Mouse (Mus musculus) ES-E14 (cell line): ENCODE data around the gene Susd3. TPM values are rescaled to one million over a fixed set of nuclear protein-coding genes. Genes with fewer than 3 reads are reported as not detected.

ENCODE experiments used
- DNase-seq: peaks from one replicate; pipeline ENCODE4 v3.0.0-alpha.2; 2013; ENCODE audit warnings: low read depth, low spot score
- H3K27ac ChIP-seq: 2 replicates; pipeline ENCODE4 v1.5.1; 2012; ENCODE audit warnings: low read depth, mild to moderate bottlenecking, low read length, moderate library complexity, mixed read lengths; ENCODE audit not compliant: poor library complexity, insufficient read depth, severe bottlenecking
- H3K36me3 ChIP-seq: 2 replicates; pipeline ENCODE4 v1.6.1; 2012; ENCODE audit warnings: mild to moderate bottlenecking, low read length, moderate library complexity, mixed read lengths; ENCODE audit not compliant: control insufficient read depth, poor library complexity, insufficient read depth, severe bottlenecking
- H3K4me1 ChIP-seq, 2 experiments: fragments of 150-350 bp in 1 of 2; sonication (generic) in 1 of 2; 2 replicates each; pipeline ENCODE4 v1.6.1; 2012; ENCODE audit warnings: low read length in 2 of 2, mild to moderate bottlenecking in 1 of 2, mixed read lengths in 1 of 2; ENCODE audit not compliant: control insufficient read depth in 2 of 2, insufficient read depth in 2 of 2, poor library complexity in 1 of 2
- H3K4me3 ChIP-seq, 2 experiments: fragments of 150-350 bp in 1 of 2; sonication (generic) in 1 of 2; 2 replicates each; pipeline ENCODE4 v1.5.1; 2012; ENCODE audit warnings: low read length in 2 of 2, low read depth in 1 of 2, mild to moderate bottlenecking in 1 of 2, mixed read lengths in 1 of 2; ENCODE audit not compliant: insufficient read depth in 1 of 2, poor library complexity in 1 of 2, severe bottlenecking in 1 of 2
- H3K9ac ChIP-seq: 2 replicates; pipeline ENCODE4 v1.6.1; 2012; ENCODE audit warnings: low read depth, mild to moderate bottlenecking, low read length, mixed read lengths; ENCODE audit not compliant: poor library complexity, insufficient read depth, severe bottlenecking
- H3K9me3 ChIP-seq: fragments of 150-350 bp; sonication (generic); 2 replicates; pipeline ENCODE4 v1.6.1; 2012; ENCODE audit warnings: low read depth, mild to moderate bottlenecking, low read length; ENCODE audit not compliant: control insufficient read depth, insufficient read depth
- CHD2 ChIP-seq: IDR thresholded peaks from 2 replicates; pipeline ENCODE4 v1.6.1; 2014; ENCODE audit warnings: mild to moderate bottlenecking, low read depth, low read length, inconsistent platforms
- HCFC1 ChIP-seq: IDR thresholded peaks from 2 replicates; pipeline ENCODE4 v1.6.1; 2012; ENCODE audit warnings: low read length, inconsistent platforms, borderline replicate concordance; ENCODE audit not compliant: insufficient read depth
- MAFK ChIP-seq: IDR thresholded peaks from 2 replicates; pipeline ENCODE4 v1.6.1; 2014; ENCODE audit warnings: mild to moderate bottlenecking, low read depth, low read length, inconsistent platforms; ENCODE audit not compliant: insufficient read depth
- ZC3H11A ChIP-seq: IDR thresholded peaks from 2 replicates; pipeline ENCODE4 v1.6.1; 2012; ENCODE audit warnings: low read depth, mild to moderate bottlenecking, inconsistent platforms, low read length, borderline replicate concordance
- ZNF384 ChIP-seq: IDR thresholded peaks from 2 replicates; pipeline ENCODE4 v1.6.1; 2012; ENCODE audit warnings: low read depth, low read length, inconsistent platforms
- in situ Hi-C, 2 experiments: fragments of 600-800 bp; cut with MboI; formaldehyde crosslinking; loops; one replicate each; pipeline ENCODE4 v1.15.1; 2025; ENCODE audit warnings: low sequenced_read_pairs in 2 of 2, inconsistent platforms in 1 of 2; ENCODE audit not compliant: unreplicated experiment in 2 of 2
- total RNA-seq: library from RNA; depleted of rRNA; stranded (reverse); fragments of 300-350 nt; gene quantifications from 2 replicates; pipeline ENCODE4 v1.2.3, GENCODE M21; 2012

The Susd3 gene
- total RNA-seq, 1 experiment, result 1.3 TPM

DNA sequence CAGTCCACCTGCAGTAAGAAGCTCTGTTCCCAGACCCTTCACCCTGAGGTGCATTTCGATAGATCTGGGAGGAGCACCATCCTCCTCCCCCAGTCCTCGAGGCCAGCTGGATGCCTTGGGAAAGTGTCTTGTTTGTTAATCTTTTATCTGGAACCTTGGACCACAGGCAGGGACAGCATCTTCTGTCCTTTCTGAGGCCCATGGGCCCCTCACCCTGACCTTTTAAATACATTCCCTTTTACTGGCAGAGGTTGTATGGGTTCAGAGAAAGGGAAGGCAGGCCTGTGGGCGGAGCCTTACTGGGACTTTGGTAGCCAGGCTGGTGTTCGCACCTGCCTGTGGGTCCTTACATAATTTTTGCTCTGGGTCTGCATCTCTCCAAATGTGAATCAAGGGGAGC, 3.3 kb downstream of the Susd3 start:
- no peak overlapping the region for H3K27ac ChIP-seq
- H3K4me3 ChIP-seq, result no peak overlapping the region
- peaks cover 0 to 9% of the 10 kb centered on the region in 2 experiments; a peak in 2 of 4 replicates for H3K4me1 ChIP-seq
- H3K36me3 ChIP-seq, result no peaks in the 10 kb centered on the region
- no peak for TF ChIP-seq MAFK
- TF ChIP-seq ZC3H11A, result no peak
- in situ Hi-C loops, result no loop called here
- no peaks in the 10 kb centered on the region for H3K9me3 ChIP-seq
- H3K9ac ChIP-seq, result no peak overlapping the region
- DNase-seq, result no peak

DNA sequence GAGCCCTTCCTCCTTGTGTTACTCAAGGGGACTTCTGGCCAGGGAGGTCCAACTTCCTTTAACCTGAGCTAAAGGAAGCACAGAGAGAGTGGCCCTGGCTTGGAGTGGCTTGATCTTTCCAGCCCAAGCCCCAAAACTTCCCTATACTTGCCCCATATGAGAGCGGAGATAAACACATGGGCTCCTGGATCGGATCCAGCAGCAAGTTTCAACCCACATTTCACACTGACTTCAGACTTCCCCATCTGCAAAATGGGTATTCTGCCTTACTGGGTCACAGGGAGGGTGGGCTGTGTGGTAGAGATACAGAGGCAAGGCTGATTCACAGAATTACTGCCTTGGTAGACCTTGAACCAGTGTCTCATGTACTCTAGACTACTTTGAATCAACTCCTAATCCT, 5.0 kb downstream of the Susd3 start:
- Histone ChIP-seq H3K4me1 (peaks cover 0 to 4% of the 10 kb centered on the region in 2 experiments; a peak in 2 of 4 replicates), H3K27ac (no peak overlapping the region), H3K9ac (no peak overlapping the region), H3K9me3 (no peaks in the 10 kb centered on the region), H3K36me3 (no peaks in the 10 kb centered on the region), H3K4me3 (no peak overlapping the region)
- TF ChIP-seq ZNF384 (no peak), ZC3H11A (no peak), MAFK (no peak), HCFC1 (no peak), CHD2 (no peak)
- in situ Hi-C loops, result no loop called here
- DNase-seq, result no peak

- Histone ChIP-seq H3K36me3 (no peaks in the 10 kb centered on the region), H3K4me3 (no peak overlapping the region), H3K9me3 (no peaks in the 10 kb centered on the region), H3K27ac (no peak overlapping the region), H3K4me1 (peaks cover 0 to 2% of the 10 kb centered on the region in 2 experiments; a peak in 1 of 4 replicates), H3K9ac (no peak overlapping the region)
- in situ Hi-C loops, result no loop called here
- TF ChIP-seq ZC3H11A (no peak), MAFK (no peak), ZNF384 (no peak)
- DNase-seq, result no peak
Measured at GRCm38 (mm10) chr13:49242321-49243065, 6.0 kb downstream of the Susd3 start.

- no peak for DNase-seq
- Histone ChIP-seq H3K9ac (no peak overlapping the region), H3K27ac (no peak overlapping the region), H3K36me3 (no peaks in the 10 kb centered on the region), H3K4me1 (no peaks in the 10 kb centered on the region), H3K9me3 (no peaks in the 10 kb centered on the region), H3K4me3 (no peak overlapping the region)
- TF ChIP-seq MAFK (no peak), ZNF384 (no peak), CHD2 (no peak), HCFC1 (no peak)
- in situ Hi-C loops, result no loop called here
Measured at GRCm38 (mm10) chr13:49238737-49239136, 9.8 kb downstream of the Susd3 start.

- in situ Hi-C loops, result no loop called here
- Histone ChIP-seq H3K27ac (no peak overlapping the region), H3K9me3 (no peaks in the 10 kb centered on the region), H3K9ac (no peak overlapping the region), H3K4me3 (no peak overlapping the region), H3K36me3 (no peaks in the 10 kb centered on the region), H3K4me1 (no peaks in the 10 kb centered on the region)
- no peak for DNase-seq
- no peak for TF ChIP-seq MAFK
- no peak for TF ChIP-seq CHD2
- TF ChIP-seq ZC3H11A, result no peak
- TF ChIP-seq ZNF384, result no peak
- no peak for TF ChIP-seq HCFC1
Measured at GRCm38 (mm10) chr13:49237617-49238016, 10.9 kb downstream of the Susd3 start.
